Mouse (Mus musculus): Measurements from ENCODE around the gene Cxcl16.

GRCm38 (mm10) chr11:70443964-70444363 is 15.8 kb downstream of the Cxcl16 start:
- no peak for TF ChIP-seq POLR2A (IDR thresholded peaks at IDR 0.05; ENCODE audit: insufficient read depth, low read depth, low read length)
- TF ChIP-seq CTCF (IDR thresholded peaks at IDR 0.05; ENCODE audit: insufficient read depth, low read depth, low read length), result no peak

Data from olfactory bulb, adult 2 months (tissue).